Mouse (Mus musculus): ENCODE data around the gene Soga1. TPM values are rescaled to one million over a fixed set of nuclear protein-coding genes. Genes with fewer than 3 reads are reported as not detected.

Soga1 gene
- polyA plus RNA-seq, 1 experiment from 2014 or later: 6.3 TPM

DNA sequence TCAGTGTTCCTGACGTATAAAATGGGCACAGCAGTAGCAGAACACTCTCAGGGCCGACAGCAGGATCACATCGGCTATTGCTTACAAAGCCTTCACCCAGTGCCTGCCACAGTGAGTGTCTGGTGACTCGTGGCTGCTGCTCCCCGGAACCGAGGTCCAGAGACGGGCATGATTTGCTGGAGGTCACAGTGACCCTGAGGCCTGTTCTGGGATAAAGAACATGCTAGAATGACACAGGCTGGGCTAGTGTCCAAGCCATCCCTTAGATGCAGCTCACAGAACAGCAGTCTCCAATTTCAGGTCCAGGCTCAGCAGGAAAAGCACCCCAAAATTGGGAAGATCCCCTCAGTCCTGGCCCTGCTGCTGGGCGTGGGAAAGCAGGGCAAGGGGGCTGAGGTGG, 24.8 kb downstream of the Soga1 start:
- Histone ChIP-seq H3K4me1 (ENCODE audit: control insufficient read depth, insufficient read depth, low read length) (peaks cover 12% of the 10 kb centered on the region), H3K36me3 (ENCODE audit: control insufficient read depth, insufficient read depth, low read length) (peaks cover 57% of the 10 kb centered on the region)
- WGBS: 79% methylated on average over 8 of the region's 8 CpGs

GRCm38 (mm10) chr2:157053787-157054186, 25.3 kb downstream of the Soga1 start:
- Histone ChIP-seq H3K4me2 (replicated peaks; ENCODE audit: low read depth, low read length) (no peak overlapping the region), H3K27ac (ENCODE audit: low read depth, low read length) (no peak overlapping the region), H3K9ac (ENCODE audit: low read depth, low read length) (no peak overlapping the region), H3K27me3 (ENCODE audit: control insufficient read depth, insufficient read depth, low read length) (no peaks in the 10 kb centered on the region), H3K36me3 (ENCODE audit: control insufficient read depth, insufficient read depth, low read length) (peaks cover 60% of the 10 kb centered on the region), H3K9me3 (ENCODE audit: control insufficient read depth, low read length) (no peaks in the 10 kb centered on the region), H3K4me3 (ENCODE audit: low read length) (no peak overlapping the region), H3K4me1 (ENCODE audit: control insufficient read depth, insufficient read depth, low read length) (peaks cover 7% of the 10 kb centered on the region)
- ATAC-seq (ENCODE audit: low FRiP score, low TSS enrichment): no peak
- WGBS: 82% methylated on average over 4 of the region's 4 CpGs

More for the DNA sequence above, 24.8 kb downstream of the Soga1 start:
- H3K27me3 ChIP-seq (ENCODE audit: control insufficient read depth, insufficient read depth, low read length): no peaks in the 10 kb centered on the region
- no peak overlapping the region for H3K9ac ChIP-seq (ENCODE audit: low read depth, low read length)
- no peak for ATAC-seq (ENCODE audit: low FRiP score, low TSS enrichment)
- no peaks in the 10 kb centered on the region for H3K9me3 ChIP-seq (ENCODE audit: control insufficient read depth, low read length)
- no peak overlapping the region for H3K4me2 ChIP-seq (replicated peaks; ENCODE audit: low read depth, low read length)
- no peak overlapping the region for H3K4me3 ChIP-seq (ENCODE audit: low read length)
- no peak overlapping the region for H3K27ac ChIP-seq (ENCODE audit: low read depth, low read length)

GRCm38 (mm10) chr2:157053124-157053523, 25.9 kb downstream of the Soga1 start:
- ATAC-seq (ENCODE audit: low FRiP score, low TSS enrichment): no peak
- H3K27me3 ChIP-seq (ENCODE audit: control insufficient read depth, insufficient read depth, low read length): no peaks in the 10 kb centered on the region
- H3K27ac ChIP-seq (ENCODE audit: low read depth, low read length): no peak overlapping the region
- H3K9ac ChIP-seq (ENCODE audit: low read depth, low read length): no peak overlapping the region
- 95% methylated on average over 5 of the region's 5 CpGs for WGBS
- no peaks in the 10 kb centered on the region for H3K9me3 ChIP-seq (ENCODE audit: control insufficient read depth, low read length)
- no peak overlapping the region for H3K4me2 ChIP-seq (replicated peaks; ENCODE audit: low read depth, low read length)
- H3K36me3 ChIP-seq (ENCODE audit: control insufficient read depth, insufficient read depth, low read length): peaks cover 66% of the 10 kb centered on the region
- 0 out of 2 replicates have a peak, but pooled peaks cover under 1% of the 10 kb centered on the region for H3K4me1 ChIP-seq (ENCODE audit: control insufficient read depth, insufficient read depth, low read length)
- no peak overlapping the region for H3K4me3 ChIP-seq (ENCODE audit: low read length)

GRCm38 (mm10) chr2:157052448-157052847, 26.6 kb downstream of the Soga1 start:
- 46% methylated on average over 8 of the region's 8 CpGs for WGBS
- Histone ChIP-seq H3K36me3 (ENCODE audit: control insufficient read depth, insufficient read depth, low read length) (peaks cover 62% of the 10 kb centered on the region), H3K9ac (ENCODE audit: low read depth, low read length) (no peak overlapping the region), H3K4me3 (ENCODE audit: low read length) (no peak overlapping the region), H3K4me2 (replicated peaks; ENCODE audit: low read depth, low read length) (no peak overlapping the region), H3K27me3 (ENCODE audit: control insufficient read depth, insufficient read depth, low read length) (no peaks in the 10 kb centered on the region), H3K27ac (ENCODE audit: low read depth, low read length) (no peak overlapping the region), H3K9me3 (ENCODE audit: control insufficient read depth, low read length) (no peaks in the 10 kb centered on the region), H3K4me1 (ENCODE audit: control insufficient read depth, insufficient read depth, low read length) (no peaks in the 10 kb centered on the region)
- ATAC-seq (ENCODE audit: low FRiP score, low TSS enrichment): no peak

DNA sequence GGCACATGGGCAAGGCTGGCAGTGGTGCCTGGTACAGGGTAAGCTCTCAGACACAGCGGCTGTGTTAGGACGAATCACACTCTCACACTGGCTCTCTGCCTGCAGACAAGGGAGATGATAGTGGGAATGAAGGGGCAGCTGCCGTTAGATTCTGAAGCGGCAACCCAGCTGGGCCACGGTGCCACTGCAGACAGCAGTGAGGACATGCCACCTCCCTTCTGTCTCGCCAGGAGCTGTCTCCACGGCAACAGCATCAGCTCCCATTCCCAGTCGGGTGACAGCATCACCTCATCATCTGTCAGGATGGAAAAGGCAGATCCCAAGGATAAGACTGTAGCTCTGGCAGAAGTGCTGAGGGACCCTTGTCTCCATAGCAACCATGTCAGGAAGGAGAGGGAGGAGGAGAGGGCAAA, 29.2 kb downstream of the Soga1 start:
- Histone ChIP-seq H3K27ac (ENCODE audit: low read depth, low read length) (no peak overlapping the region), H3K4me2 (replicated peaks; ENCODE audit: low read depth, low read length) (no peak overlapping the region), H3K36me3 (ENCODE audit: control insufficient read depth, insufficient read depth, low read length) (peaks cover 69% of the 10 kb centered on the region), H3K9ac (ENCODE audit: low read depth, low read length) (no peak overlapping the region), H3K9me3 (ENCODE audit: control insufficient read depth, low read length) (peaks cover 4% of the 10 kb centered on the region; the same call in 1 of the 2 replicates), H3K4me1 (ENCODE audit: control insufficient read depth, insufficient read depth, low read length) (no peaks in the 10 kb centered on the region), H3K4me3 (ENCODE audit: low read length) (no peak overlapping the region), H3K27me3 (ENCODE audit: control insufficient read depth, insufficient read depth, low read length) (no peaks in the 10 kb centered on the region)
- 72% methylated on average over 8 of the region's 8 CpGs for WGBS
- no peak for ATAC-seq (ENCODE audit: low FRiP score, low TSS enrichment)

GRCm38 (mm10) chr2:157048395-157049181, 30.5 kb downstream of the Soga1 start:
- 92% methylated on average over 13 of the region's 13 CpGs for WGBS
- H3K9me3 ChIP-seq (ENCODE audit: control insufficient read depth, low read length): peaks cover 4% of the 10 kb centered on the region; the same call in 1 of the 2 replicates
- peaks cover 75% of the 10 kb centered on the region for H3K36me3 ChIP-seq (ENCODE audit: control insufficient read depth, insufficient read depth, low read length)
- H3K9ac ChIP-seq (ENCODE audit: low read depth, low read length): no peak overlapping the region
- H3K4me3 ChIP-seq (ENCODE audit: low read length): no peak overlapping the region
- H3K4me2 ChIP-seq (replicated peaks; ENCODE audit: low read depth, low read length): no peak overlapping the region
- no peak overlapping the region for H3K27ac ChIP-seq (ENCODE audit: low read depth, low read length)
- H3K27me3 ChIP-seq (ENCODE audit: control insufficient read depth, insufficient read depth, low read length): no peaks in the 10 kb centered on the region
- no peaks in the 10 kb centered on the region for H3K4me1 ChIP-seq (ENCODE audit: control insufficient read depth, insufficient read depth, low read length)
- ATAC-seq (ENCODE audit: low FRiP score, low TSS enrichment): no peak

DNA sequence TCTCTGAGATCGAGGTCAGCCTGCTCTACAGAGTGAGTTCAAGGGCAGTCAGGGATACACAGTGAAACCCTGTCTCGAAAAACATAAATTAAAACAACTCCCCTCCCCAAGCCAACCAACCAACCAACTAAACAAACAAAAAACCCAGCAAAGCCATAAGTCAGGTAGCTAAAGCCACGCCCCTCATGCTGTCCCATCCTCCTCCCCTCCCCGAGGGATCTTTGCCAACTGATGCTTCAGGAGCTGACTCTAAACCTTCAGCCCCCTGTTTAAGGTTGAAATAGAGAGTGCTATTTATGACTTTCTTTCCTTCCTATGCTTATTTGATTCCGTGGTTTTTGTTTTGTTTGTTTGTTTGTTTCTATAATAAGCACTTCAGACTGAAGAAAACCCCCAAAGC, 32.1 kb downstream of the Soga1 start:
- Histone ChIP-seq H3K4me3 (ENCODE audit: low read length) (no peak overlapping the region), H3K9ac (ENCODE audit: low read depth, low read length) (no peak overlapping the region), H3K4me1 (ENCODE audit: control insufficient read depth, insufficient read depth, low read length) (no peaks in the 10 kb centered on the region), H3K36me3 (ENCODE audit: control insufficient read depth, insufficient read depth, low read length) (peaks cover 68% of the 10 kb centered on the region), H3K27ac (ENCODE audit: low read depth, low read length) (no peak overlapping the region), H3K9me3 (ENCODE audit: control insufficient read depth, low read length) (peaks cover 4% of the 10 kb centered on the region; the same call in 1 of the 2 replicates), H3K4me2 (replicated peaks; ENCODE audit: low read depth, low read length) (no peak overlapping the region), H3K27me3 (ENCODE audit: control insufficient read depth, insufficient read depth, low read length) (no peaks in the 10 kb centered on the region)
- WGBS: 88% methylated on average over 5 of the region's 5 CpGs
- no peak for ATAC-seq (ENCODE audit: low FRiP score, low TSS enrichment)

DNA sequence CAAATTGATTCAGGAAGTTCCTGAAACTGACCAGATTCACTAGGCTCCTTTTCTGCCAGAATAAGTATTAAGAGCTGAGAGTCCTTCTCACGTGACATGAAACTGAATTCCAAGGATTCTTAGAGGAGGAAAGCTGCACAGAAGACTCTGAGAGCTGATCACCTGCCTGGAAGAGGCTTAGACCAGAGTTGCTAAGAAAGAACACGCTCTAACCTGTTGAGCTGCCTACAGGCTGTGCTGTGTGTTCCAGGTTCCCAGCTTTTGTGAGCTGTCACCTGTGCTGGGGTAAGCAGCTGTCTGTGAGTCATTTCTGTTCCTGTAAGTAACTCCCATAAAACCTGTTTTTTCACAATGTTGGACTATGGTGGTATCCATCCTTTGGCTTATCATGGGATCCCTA, 33.1 kb downstream of the Soga1 start:
- H3K9ac ChIP-seq (ENCODE audit: low read depth, low read length): no peak overlapping the region
- no peak for ATAC-seq (ENCODE audit: low FRiP score, low TSS enrichment)

GRCm38 (mm10) chr2:157043987-157044386, 35.1 kb downstream of the Soga1 start:
- Histone ChIP-seq H3K4me2 (replicated peaks; ENCODE audit: low read depth, low read length) (no peak overlapping the region), H3K27me3 (ENCODE audit: control insufficient read depth, insufficient read depth, low read length) (no peaks in the 10 kb centered on the region), H3K27ac (ENCODE audit: low read depth, low read length) (no peak overlapping the region), H3K9me3 (ENCODE audit: control insufficient read depth, low read length) (peaks cover 4% of the 10 kb centered on the region; the same call in 1 of the 2 replicates), H3K36me3 (ENCODE audit: control insufficient read depth, insufficient read depth, low read length) (peaks cover 69% of the 10 kb centered on the region), H3K4me1 (ENCODE audit: control insufficient read depth, insufficient read depth, low read length) (no peaks in the 10 kb centered on the region), H3K4me3 (ENCODE audit: low read length) (no peak overlapping the region), H3K9ac (ENCODE audit: low read depth, low read length) (no peak overlapping the region)
- no peak for ATAC-seq (ENCODE audit: low FRiP score, low TSS enrichment)

More for the DNA sequence above, 33.1 kb downstream of the Soga1 start:
- no peaks in the 10 kb centered on the region for H3K27me3 ChIP-seq (ENCODE audit: control insufficient read depth, insufficient read depth, low read length)
- H3K4me2 ChIP-seq (replicated peaks; ENCODE audit: low read depth, low read length): no peak overlapping the region
- no peak overlapping the region for H3K27ac ChIP-seq (ENCODE audit: low read depth, low read length)
- H3K36me3 ChIP-seq (ENCODE audit: control insufficient read depth, insufficient read depth, low read length): peaks cover 67% of the 10 kb centered on the region
- H3K9me3 ChIP-seq (ENCODE audit: control insufficient read depth, low read length): peaks cover 4% of the 10 kb centered on the region; the same call in 1 of the 2 replicates
- no peak overlapping the region for H3K4me3 ChIP-seq (ENCODE audit: low read length)
- H3K4me1 ChIP-seq (ENCODE audit: control insufficient read depth, insufficient read depth, low read length): no peaks in the 10 kb centered on the region
- WGBS: 97% methylated on average over 2 of the region's 2 CpGs
